Mouse (Mus musculus): Measurements from ENCODE around the gene Naa16.
"Not testable (repeated sequence)": the region's sequence is repeated elsewhere in the genome, so short reads cannot be mapped to it uniquely, and the experiment has no call there.

The Naa16 gene

GRCm38 (mm10) chr14:79390265-79390926 is at the start of gene Naa16:
Gene Naa16 (minus strand): TSS chr14:79390778.
- peak; percentile 86 for DNase-seq (ENCODE audit: low spot score)

- no peak for DNase-seq (ENCODE audit: low spot score)
Observed at GRCm38 (mm10) chr14:79434068-79434467, 43.5 kb upstream of the Naa16 start.

- DNase-seq (ENCODE audit: low spot score): not testable (repeated sequence)
Observed at GRCm38 (mm10) chr14:79426730-79427365, 36.3 kb upstream of the Naa16 start.

- peak; percentile 86 for DNase-seq (ENCODE audit: low spot score)
Observed at GRCm38 (mm10) chr14:79425979-79426729, 35.6 kb upstream of the Naa16 start, which contains the start of gene Kbtbd7. Gene Kbtbd7 (plus strand): TSS chr14:79426511.

DNA sequence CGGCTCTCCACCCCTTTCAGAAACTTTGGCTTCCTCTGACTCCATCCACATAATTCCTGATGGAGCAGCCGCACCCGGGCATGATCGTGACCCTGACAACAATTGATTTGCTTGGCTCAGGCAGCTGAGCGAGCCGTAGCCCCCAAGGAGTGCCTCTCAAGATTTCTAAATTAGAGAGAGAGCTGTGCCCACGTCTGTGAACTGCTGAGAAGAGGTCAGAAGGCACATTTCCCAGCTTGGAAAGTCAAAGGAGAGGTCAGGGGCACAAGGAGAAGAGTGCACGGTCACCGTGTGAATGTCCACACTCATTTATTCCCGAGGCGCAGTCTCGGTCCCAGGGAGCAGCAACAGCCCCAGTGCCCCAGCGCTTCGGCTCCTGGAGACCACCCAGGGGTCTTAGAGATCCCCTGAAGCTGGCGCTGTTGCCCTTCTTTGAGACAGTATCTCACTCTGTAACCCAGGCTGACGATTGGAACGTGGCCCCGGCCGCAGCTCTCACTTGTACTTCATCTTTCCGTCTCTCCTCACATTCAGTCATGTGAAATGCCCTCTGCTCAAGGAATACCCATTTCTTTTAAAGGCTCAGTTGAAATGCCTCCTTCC is 29.6 kb upstream of the Naa16 start:
- DNase-seq (ENCODE audit: low spot score): no peak

- no peak for DNase-seq (ENCODE audit: low spot score)
Observed at GRCm38 (mm10) chr14:79413121-79413520, 22.5 kb upstream of the Naa16 start.

DNA sequence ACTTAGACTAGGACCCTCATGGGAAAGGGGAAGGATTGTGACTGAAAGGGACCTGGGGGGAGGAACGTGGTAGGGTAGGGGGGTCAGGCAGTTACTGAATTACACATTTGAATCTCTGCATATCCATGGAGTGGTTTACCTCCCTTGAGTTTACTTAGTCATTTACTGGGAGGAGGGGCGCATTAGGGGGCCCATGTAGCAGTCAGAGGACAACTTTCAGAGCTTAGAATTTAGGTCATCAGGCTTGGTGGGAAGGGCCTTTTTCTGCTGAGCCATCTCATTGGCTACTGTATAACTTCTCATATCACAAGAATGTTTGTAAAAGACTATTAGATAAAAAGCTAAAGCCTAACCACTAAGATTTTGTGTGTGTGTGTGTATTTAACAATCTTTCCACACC is 20.1 kb upstream of the Naa16 start:
- no peak for DNase-seq (ENCODE audit: low spot score)

DNA sequence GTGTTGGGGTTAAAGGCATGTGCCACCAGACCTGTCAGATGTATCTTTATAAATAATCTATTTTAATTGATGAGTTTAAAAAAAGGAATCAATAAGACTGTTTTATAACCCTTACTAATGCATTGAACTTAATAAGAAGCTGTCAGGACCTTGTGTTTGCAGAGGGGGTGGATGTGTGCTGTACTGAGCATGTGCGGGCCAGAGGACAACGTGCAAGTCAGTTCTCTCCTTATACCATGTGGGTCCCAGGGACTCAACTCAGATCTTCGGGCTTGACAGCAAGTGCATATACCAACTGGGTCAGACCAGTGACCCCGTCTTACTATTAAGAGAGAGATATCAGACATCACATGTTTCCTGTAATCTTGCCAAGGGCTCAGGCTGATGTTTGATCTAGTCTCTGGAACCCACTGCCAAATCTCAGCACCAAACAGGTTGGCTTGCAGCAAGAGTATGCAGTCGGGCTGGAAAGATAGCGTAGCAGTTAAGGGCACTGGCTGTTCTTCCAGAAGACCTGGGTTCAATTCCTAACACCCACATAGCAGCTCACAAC is 18.8 kb upstream of the Naa16 start:
- DNase-seq (ENCODE audit: low spot score): no peak

GRCm38 (mm10) chr14:79407641-79408040 is 17.1 kb upstream of the Naa16 start:
- no peak for DNase-seq (ENCODE audit: low spot score)

DNA sequence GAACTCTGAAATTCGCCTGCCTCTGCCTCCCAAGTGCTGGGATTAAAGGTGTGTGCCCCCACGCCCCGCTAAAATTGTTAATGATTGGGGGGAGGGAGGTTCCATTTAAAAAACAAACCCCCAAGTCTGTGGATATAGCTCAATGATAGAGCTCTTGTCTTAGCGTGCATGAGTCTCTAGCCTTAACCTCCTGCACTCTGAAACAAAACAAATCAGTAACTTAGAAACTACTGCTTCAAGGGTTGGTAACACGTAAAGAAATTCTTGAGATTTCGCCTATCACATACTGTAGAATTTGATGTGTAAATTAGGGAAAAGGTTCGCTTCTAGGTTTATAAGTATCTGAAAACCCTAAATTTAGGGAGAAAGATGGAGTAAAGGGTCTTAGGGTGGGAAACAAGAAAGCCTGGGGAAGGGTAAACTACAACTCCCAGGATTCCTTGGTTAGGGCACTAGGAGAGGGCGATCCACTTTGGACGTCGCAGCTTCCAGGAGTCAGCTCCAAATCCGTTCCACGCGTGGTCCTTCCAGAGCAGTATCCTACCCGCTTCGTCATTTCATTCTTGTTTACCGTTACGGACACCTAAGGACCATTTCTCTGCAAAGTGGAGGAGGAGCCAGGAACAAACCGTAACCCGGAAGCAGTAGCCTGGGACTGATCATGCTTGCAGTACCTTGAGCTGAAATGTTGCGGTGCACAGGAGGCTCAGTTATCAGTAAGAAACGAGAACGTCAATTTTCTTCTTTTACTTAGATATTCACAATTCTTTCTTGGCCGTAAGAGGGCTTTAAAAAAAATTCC is 6.9 kb upstream of the Naa16 start, which contains the start of gene Mtrf1:
TSS of gene Mtrf1 (plus strand) at position 452 of the 802 bp plus-strand sequence.
- DNase-seq (ENCODE audit: low spot score): peak; percentile 72

DNA sequence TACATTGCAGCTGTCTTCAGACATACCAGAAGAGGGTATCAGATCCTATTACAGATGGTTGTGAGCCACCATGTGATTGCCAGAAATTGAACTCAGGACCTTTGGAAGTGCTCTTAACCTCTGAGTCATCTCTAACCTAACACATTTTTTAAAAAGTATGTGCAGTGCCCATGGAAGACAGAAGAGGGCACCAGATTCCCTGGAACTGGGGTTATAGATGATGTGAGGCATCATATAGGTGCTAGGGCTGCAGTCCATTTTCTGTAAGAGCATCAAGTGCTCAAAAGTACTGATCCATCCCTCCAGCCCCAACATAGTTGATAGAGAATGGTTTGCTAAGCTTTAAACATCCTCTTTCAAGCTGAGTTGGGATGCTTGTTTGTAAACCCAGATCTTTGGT is 4.0 kb upstream of the Naa16 start:
- DNase-seq (ENCODE audit: low spot score): no peak

DNA sequence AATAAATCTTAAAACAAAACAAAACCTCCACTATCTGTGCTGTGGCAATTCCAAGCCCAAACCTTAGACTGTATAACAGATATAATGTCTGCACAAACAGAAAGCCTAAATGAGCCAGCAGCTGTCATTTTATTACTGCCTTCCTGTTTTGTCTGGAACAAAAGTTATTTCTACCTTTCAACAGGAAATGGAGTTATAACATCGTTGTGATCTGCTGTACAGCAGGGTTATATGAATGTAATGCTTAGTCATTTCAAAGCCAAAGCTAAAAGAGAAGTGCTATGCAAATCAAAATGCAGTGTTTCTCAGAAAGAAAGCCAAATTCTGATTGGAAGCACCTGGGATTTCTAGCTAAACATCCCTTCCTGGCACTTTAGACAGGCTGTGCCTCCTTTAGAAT is 2.7 kb upstream of the Naa16 start:
- no peak for DNase-seq (ENCODE audit: low spot score)

DNA sequence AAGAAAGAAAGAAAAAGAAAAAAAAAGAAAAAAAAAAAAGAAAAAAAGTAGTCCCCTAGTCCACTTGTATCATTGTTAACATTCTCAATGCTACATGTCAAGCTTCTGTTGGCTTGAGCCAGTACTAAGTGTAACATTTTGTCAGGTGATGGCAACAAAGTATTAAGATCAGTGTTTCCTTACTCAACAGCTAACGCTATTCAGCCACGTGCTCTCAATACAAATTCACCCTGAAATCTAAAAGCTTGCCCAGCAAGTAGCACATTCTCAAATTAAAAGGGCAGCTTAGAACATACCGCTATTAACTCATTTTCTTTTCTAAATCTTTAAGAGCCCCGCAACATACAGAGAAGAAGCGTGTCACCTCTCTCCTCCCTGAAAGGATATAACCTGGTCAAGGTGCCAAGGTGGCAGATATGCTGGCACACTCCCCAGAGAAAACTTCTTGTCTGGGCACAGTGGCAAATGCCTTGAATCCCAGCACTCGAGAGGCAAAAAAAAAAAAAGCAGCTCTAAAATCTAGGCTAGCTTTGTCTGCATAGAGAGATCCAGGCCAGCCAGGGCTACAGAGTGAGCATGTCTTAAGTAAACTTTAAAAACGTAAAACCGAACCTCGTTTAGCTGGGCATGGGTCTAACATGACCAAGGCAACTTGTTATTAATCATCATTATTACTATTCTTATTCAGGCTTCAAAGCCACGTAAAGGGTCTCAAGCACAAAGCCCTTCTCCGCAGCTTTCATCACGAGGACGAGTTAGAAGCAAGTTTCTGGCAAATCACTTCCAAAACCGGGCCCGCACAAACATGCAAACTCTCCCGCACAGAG is 927 bp downstream of the Naa16 start:
- no peak for DNase-seq (ENCODE audit: low spot score)

DNA sequence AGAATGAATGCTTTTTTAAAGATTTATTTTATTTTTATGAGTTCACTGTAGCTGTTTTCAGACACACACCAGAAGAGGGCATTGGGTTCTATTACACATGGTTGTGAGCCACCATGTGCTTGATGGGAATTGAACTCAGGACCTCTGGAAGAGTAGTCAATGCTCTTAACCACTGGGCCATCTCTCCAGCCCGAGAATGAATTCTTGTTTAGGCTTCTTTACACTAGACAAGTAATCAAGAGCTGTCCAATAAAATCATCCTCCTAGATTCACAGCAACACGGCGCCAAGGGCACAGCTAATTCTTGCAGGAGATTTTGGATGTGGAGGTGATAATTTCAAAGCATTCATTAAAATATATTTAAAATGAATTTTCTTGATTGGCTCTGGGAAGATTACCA is 2.3 kb downstream of the Naa16 start:
- no peak for DNase-seq (ENCODE audit: low spot score)

DNA sequence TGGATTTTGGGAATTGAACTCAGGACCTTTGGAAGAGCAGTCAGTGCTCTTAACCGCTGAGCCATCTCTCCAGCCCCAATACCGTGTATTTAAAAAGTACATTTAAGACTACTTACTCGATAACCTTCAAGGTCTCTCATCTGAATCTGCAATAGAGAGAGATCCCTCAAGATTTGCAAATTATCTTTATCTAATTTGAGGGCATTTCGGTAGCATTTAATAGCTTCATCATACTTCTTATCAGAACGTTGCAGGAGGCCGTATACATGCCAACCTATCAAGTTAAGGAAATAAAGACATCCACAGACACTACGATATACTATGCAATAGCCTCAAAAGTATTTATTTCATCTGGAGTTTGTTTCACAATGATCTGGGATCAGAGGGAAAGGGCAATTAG is 7.5 kb downstream of the Naa16 start:
- no peak for DNase-seq (ENCODE audit: low spot score)

DNA sequence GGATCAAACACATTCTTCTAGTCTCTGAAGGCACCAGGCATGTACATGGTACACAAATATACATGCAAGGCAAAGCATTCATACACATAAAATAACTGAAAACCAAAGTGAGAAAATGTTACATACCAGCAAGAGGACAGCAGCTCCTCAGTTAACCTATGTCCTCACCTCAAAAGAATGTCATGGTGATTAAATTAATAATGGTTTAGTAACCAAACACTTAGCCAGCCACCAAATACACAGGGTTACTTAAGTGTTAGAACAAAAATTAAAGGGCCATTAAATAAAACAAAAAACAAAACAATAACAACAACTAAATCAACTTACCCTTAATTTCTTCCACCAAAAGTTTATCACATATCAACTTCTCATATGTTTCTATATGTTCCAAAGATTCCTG is 13.5 kb downstream of the Naa16 start:
- no peak for DNase-seq (ENCODE audit: low spot score)

DNA sequence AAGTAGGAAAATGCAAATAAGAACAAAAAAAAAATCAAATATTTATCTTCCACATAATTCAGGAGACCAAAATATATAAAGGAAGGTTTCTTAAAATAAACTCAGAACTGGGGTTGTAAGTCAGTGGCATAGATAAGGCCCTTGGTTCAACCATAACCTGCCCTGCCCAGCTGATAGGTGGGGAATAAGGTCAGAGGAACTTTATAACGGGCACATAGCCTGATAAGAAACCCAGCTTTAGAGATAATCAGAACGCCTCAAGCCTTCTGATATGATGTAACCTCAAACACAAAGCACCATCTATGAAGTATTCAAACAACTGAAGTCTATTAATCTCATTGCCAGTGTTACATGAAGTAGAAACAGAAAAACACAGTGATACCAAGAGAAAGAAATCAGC is 32.5 kb downstream of the Naa16 start:
- no peak for DNase-seq (ENCODE audit: low spot score)

- no peak for DNase-seq (ENCODE audit: low spot score)
Observed at GRCm38 (mm10) chr14:79346384-79346783, 44.2 kb downstream of the Naa16 start.

DNA sequence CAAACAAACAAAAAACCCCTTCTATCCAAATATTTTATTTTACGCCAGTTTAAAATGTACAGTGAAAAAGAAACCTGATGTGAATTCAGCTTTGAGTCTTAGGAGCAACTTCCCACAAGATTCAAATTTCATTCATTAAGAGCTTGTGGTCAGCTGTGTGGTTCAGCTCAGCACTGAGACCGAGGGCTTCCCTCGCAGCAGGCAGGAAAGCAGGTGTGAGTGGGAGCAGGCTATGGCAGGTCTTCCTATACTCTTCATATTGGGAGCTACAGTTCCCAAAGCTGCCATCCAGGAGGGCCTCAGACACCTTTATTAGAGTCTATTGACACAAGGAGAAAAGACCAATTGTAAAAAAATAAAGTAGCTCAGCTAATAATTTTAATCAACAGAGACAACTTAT is 55.0 kb downstream of the Naa16 start:
- DNase-seq (ENCODE audit: low spot score): no peak

GRCm38 (mm10) chr14:79331936-79332335 is 58.6 kb downstream of the Naa16 start:
- no peak for DNase-seq (ENCODE audit: low spot score)

Data from layer of hippocampus, adult 9-10 months (tissue).